Mouse (Mus musculus) bone marrow, adult 2 months (tissue): Measurements from ENCODE around the gene Snx22. TPM values are rescaled to one million over a fixed set of nuclear protein-coding genes. Genes with fewer than 3 reads are reported as not detected.

ENCODE experiments used
- H3K27ac ChIP-seq: fragments of 200-500 bp; 2 replicates; pipeline ENCODE4 v1.5.1; 2012; ENCODE audit warnings: low read depth, mild to moderate bottlenecking, control low read depth, inconsistent platforms, low read length; ENCODE audit not compliant: control insufficient read depth, poor library complexity, insufficient read depth
- H3K4me1 ChIP-seq: fragments of 200-500 bp; 2 replicates; pipeline ENCODE4 v1.6.1; 2011; ENCODE audit warnings: low read length; ENCODE audit not compliant: control insufficient read depth, insufficient read depth
- H3K4me3 ChIP-seq: fragments of 200-500 bp; replicated peaks from 2 replicates; pipeline ENCODE3; 2011; ENCODE audit warnings: mild to moderate bottlenecking, low read depth, low read length, control low read depth; ENCODE audit not compliant: control insufficient read depth
- CTCF ChIP-seq: fragments of 200-500 bp; IDR thresholded peaks from 2 replicates; pipeline ENCODE4 v1.5.1; 2011; ENCODE audit warnings: low read length, control low read depth; ENCODE audit not compliant: control insufficient read depth, insufficient read depth
- POLR2A ChIP-seq: fragments of 200-500 bp; IDR thresholded peaks from 2 replicates; pipeline ENCODE4 v1.6.1; 2011; ENCODE audit warnings: low read depth, mild to moderate bottlenecking, control low read depth, low read length, borderline replicate concordance; ENCODE audit not compliant: control insufficient read depth
- WGBS: fragments of 180-500 bp; shearing (Covaris S2); methylation state at CpG from one replicate; pipeline ENCODE4 v1.1.7; 2018; 5-methylcytosine and 5-hydroxymethylcytosine counted together
- polyA plus RNA-seq: library from polyadenylated mRNA; stranded (reverse); fragments of >200 nt; gene quantifications from 2 replicates; pipeline ENCODE4 v1.2.4, GENCODE M21; 2011; ENCODE audit warnings: low replicate concordance; ENCODE audit not compliant: missing spikeins, insufficient read depth, insufficient read length

The Snx22 gene
- polyA plus RNA-seq, result 21.4 and 26.4 TPM in 2 replicates

GRCm38 (mm10) chr9:66069583-66069982, at the start of gene Snx22:
TSS of gene Snx22 (minus strand) at chr9:66069719.
- TF ChIP-seq POLR2A, result peak; percentile 83; the same call in 1 of the 2 replicates
- no peak for TF ChIP-seq CTCF
- H3K4me1 ChIP-seq, result peaks cover 2% of the 10 kb centered on the region
- peak within 1 kb of the TSS; percentile 81 for H3K4me3 ChIP-seq
- H3K27ac ChIP-seq, result peak within 1 kb of the TSS; percentile 47
- 2% methylated on average over 22 of the region's 22 CpGs for WGBS

DNA sequence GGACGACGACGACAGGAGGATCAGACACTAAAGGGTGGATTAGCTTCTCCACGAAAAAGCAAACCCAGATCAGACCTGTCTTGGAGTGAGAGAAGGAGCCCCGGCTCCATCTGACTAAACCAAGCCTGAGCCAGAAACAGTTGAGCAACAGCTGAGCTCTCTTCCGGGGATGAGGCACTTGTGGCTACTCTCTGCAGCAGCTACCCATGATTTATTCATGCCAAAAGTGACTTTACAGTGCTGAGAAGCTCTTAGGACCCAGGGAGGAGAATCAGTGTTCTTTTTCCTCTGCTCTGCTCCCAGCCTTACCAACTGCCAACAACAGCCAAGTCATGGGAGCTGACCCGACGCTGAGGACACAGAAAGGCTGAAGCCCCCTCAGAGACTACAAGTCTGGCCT, 47.4 kb upstream of the Snx22 start:
- H3K4me3 ChIP-seq, result no peak overlapping the region
- peak overlapping the region; percentile 4; the same call in 1 of the 2 replicates for H3K27ac ChIP-seq
- peaks cover 4% of the 10 kb centered on the region; the same call in 1 of the 2 replicates for H3K4me1 ChIP-seq
- WGBS, result 57% methylated on average over 8 of the region's 8 CpGs
- TF ChIP-seq CTCF (no peak), POLR2A (no peak)

GRCm38 (mm10) chr9:66114341-66114740, 44.8 kb upstream of the Snx22 start:
- 19% methylated on average over 3 of the region's 3 CpGs for WGBS
- H3K4me3 ChIP-seq, result no peak overlapping the region
- H3K4me1 ChIP-seq, result peaks cover 4% of the 10 kb centered on the region; the same call in 1 of the 2 replicates
- TF ChIP-seq CTCF, result no peak
- no peak for TF ChIP-seq POLR2A
- no peak overlapping the region for H3K27ac ChIP-seq

DNA sequence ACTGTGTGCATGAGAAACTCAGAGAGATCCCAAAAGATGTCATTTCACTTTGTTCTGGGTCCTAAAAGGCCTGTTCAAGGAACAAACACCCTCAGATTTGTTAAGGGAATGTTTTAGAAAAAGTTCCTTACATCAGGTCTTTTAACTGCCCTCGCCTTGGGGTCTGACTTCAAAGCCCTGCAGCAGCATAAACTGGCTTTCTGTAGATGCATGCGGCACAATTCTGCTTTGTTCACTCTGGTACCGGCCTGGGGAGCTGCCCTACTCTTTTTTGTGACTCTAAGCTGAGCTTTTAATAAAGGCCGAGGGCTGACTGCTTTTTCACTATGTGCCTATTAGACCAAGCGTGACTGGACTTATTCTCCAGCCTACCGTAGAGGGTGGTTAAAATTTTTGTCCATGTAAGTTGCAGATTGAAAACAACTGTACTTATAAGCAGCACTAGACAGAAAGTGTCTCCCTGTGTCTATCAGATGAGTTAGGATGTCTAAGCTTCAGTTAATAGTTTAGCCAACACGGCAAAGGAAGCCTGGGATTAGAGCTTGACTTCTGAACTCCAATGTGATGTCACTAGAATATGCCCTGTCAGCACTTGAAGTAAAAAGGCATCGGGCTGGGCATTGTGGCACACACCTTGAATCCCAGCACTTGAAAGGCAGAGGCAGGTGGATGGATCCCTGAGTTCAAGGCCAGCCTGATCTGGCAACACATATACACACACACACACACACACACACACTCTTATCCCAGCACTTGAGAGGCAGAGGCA, 41.3 kb upstream of the Snx22 start:
- TF ChIP-seq CTCF (no peak), POLR2A (no peak)
- peaks cover 1% of the 10 kb centered on the region; the same call in 1 of the 2 replicates for H3K4me1 ChIP-seq
- H3K27ac ChIP-seq, result no peak overlapping the region
- WGBS, result 80% methylated on average over 8 of the region's 8 CpGs
- H3K4me3 ChIP-seq, result no peak overlapping the region

GRCm38 (mm10) chr9:66110126-66110525, 40.6 kb upstream of the Snx22 start:
- Histone ChIP-seq H3K27ac (no peak overlapping the region), H3K4me1 (peaks cover 1% of the 10 kb centered on the region; the same call in 1 of the 2 replicates), H3K4me3 (no peak overlapping the region)
- no peak for TF ChIP-seq CTCF
- no peak for TF ChIP-seq POLR2A
- WGBS, result 31% methylated on average over 8 of the region's 8 CpGs

GRCm38 (mm10) chr9:66109574-66109973, 40.1 kb upstream of the Snx22 start:
- TF ChIP-seq CTCF (no peak), POLR2A (no peak)
- Histone ChIP-seq H3K27ac (no peak overlapping the region), H3K4me1 (peaks cover under 1% of the 10 kb centered on the region; the same call in 1 of the 2 replicates), H3K4me3 (no peak overlapping the region)
- 97% methylated on average over 1 of the region's 1 CpGs for WGBS

- no peaks in the 10 kb centered on the region for H3K4me1 ChIP-seq
- 91% methylated on average over 8 of the region's 8 CpGs for WGBS
- H3K4me3 ChIP-seq, result no peak overlapping the region
- no peak overlapping the region for H3K27ac ChIP-seq
- TF ChIP-seq POLR2A, result no peak
Observed at GRCm38 (mm10) chr9:66105168-66105567, 35.6 kb upstream of the Snx22 start.

DNA sequence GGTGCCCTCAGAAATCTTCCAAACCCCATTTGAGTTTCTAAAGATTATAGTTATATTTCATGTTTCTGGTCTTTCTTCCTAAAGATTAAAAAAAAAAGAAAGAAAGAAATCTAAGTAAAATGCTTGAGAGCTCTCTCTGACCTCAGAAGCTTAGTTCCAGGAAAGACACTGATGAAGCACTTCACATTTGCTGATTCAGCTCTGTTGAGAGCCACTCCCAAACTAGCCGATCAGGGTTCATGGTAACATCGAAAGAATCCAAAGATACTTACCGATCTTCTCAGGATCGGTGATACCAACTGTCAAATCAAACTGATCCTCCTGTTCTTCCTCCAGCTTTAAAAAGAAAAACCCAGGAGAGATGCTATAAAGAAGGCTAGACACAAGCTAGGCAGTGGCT, 35.1 kb upstream of the Snx22 start:
- H3K27ac ChIP-seq, result no peak overlapping the region
- no peak overlapping the region for H3K4me3 ChIP-seq
- H3K4me1 ChIP-seq, result no peaks in the 10 kb centered on the region
- TF ChIP-seq POLR2A (no peak), CTCF (no peak)
- WGBS, result 93% methylated on average over 4 of the region's 4 CpGs

DNA sequence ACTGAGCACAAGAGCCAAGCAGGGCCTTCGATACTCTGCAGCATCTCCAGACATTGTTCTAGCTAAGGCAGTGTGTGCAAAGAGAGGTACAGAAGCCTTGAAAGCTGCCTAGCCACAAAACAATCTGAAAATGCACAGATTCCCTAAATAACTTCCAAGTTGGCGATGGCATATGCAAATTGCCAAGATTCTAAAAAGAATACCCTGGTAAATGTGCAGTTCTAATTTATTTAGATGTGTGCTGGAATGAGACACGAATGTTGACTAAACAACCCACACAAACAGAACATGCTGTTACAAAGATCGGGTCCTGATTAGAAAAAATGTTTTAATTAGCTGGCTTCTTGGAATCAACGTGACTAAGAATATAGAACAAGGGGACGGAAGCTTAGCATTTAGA, 33.1 kb upstream of the Snx22 start:
- no peak overlapping the region for H3K27ac ChIP-seq
- H3K4me1 ChIP-seq, result no peaks in the 10 kb centered on the region
- WGBS, result 85% methylated on average over 6 of the region's 6 CpGs
- no peak for TF ChIP-seq POLR2A
- no peak for TF ChIP-seq CTCF
- no peak overlapping the region for H3K4me3 ChIP-seq
